Mouse (Mus musculus): ENCODE data around the gene Ranbp10.

DNA sequence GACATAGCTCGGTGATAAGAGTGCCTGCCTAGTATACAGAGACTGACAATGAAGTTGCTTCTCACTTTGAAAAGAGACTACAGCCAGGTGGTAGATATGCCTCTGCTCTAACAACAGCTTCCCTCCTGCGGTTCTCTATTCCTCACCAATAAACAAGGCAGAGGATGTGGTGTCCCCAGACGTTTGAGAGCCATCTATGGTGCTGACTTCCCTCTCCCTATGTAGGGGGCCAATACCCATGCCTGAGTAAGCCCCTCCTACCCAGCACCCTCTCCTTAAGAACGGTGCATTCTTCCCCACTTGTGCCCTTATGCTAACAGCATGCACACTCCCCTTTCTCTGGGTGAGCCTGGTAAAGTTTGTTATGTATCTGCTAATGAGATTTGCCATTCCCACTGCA lies 38.2 kb downstream of the Ranbp10 start:
- TF ChIP-seq POLR2A (IDR thresholded peaks at IDR 0.05; ENCODE audit: extremely low read depth, insufficient read depth, low read length) (no peak), CTCF (IDR thresholded peaks at IDR 0.05; ENCODE audit: extremely low read depth, insufficient read depth, low read length) (no peak)
